In the genomic region with DNA sequence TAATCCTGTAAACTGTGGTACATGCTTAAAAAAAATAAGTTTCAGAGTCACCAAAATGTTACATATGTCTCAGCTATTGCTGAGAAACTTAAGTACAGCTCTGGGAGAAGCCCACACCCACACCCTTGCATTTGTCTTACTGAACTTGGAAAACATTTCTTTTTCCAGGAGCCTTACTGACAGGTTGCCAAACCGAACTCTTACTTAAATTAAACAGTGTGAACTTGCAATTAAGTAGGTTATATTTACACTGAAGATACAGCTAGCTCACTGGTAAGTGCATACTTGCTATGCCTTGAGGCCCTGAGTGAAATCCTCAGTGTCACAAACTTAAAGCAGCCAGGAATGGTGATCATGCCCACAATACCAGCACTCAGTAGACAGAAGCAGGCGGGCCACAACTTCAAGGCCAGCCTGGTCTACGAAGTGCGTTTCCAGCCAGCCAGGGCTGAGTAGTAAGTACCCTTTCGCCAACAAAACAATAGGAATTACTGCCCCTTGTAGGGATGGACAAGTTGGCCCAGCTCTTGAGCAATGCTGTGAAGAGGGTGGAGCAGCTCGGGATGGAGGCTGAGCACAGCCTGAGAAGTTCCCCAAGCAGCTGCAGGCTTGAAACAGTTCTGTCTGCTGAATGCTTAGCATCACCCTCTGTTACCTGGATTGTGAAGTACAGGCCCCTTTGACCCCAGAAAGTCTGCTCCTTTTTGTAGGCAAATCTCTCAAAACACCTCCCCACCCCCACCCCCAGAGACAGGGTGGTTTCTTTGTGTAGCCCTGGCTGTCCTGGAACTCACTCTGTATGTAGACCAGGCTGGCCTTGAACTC, we compare ENCODE assay signal across 8 mouse cellular contexts. TPM values are rescaled to one million over a fixed set of nuclear protein-coding genes. Genes with fewer than 3 reads are reported as not detected.
DNase-seq lines count a peak whose midpoint lies in the region; ATAC-seq and TF ChIP-seq lines count a peak whose summit lies in the region.

No protein-coding gene starts in this region.

- H3K9ac ChIP-seq in heart, embryonic 15.5 days, result peak overlapping the region; percentile 61; the same call in 1 of the 2 replicates
- H3K9ac ChIP-seq in hindbrain, embryonic 13.5 days, result no peak overlapping the region
- no peak overlapping the region for H3K9ac ChIP-seq in midbrain, embryonic 15.5 days

- no peak for DNase-seq in heart, postnatal 36 days
- no peak for DNase-seq in c-Kit-positive CD71-positive TER-119-positive erythroid progenitor cells, embryonic 14.5 days (ENCODE audit: low spot score)
- no peak for DNase-seq in left cerebral cortex, postnatal 14 days (ENCODE audit: low spot score in 2 of 2)
- DNase-seq in left cerebral cortex, adult 11 months (ENCODE audit: low spot score), result no peak

- H3K36me3 ChIP-seq in heart, embryonic 15.5 days, result no peaks in the 10 kb centered on the region
- H3K36me3 ChIP-seq in hindbrain, embryonic 13.5 days, result no peaks in the 10 kb centered on the region
- no peaks in the 10 kb centered on the region for H3K36me3 ChIP-seq in midbrain, embryonic 15.5 days (replicated peaks)

- H3K4me2 ChIP-seq in heart, embryonic 15.5 days, result no peak overlapping the region; the same call in 1 of the 2 replicates
- H3K4me2 ChIP-seq in hindbrain, embryonic 13.5 days, result no peak overlapping the region
- no peak overlapping the region for H3K4me2 ChIP-seq in midbrain, embryonic 15.5 days

- H3K27me3 ChIP-seq in heart, embryonic 15.5 days, result no peaks in the 10 kb centered on the region
- H3K27me3 ChIP-seq in hindbrain, embryonic 13.5 days, result no peaks in the 10 kb centered on the region
- no peaks in the 10 kb centered on the region for H3K27me3 ChIP-seq in midbrain, embryonic 15.5 days (replicated peaks)

- 43% methylated on average over 6 of the region's 6 CpGs for WGBS in heart, embryonic 15.5 days
- 46% methylated on average over 6 of the region's 6 CpGs for WGBS in hindbrain, embryonic 13.5 days
- WGBS in midbrain, embryonic 15.5 days, result 40% methylated on average over 6 of the region's 6 CpGs

- H3K4me1 ChIP-seq in heart, embryonic 15.5 days (replicated peaks), result peaks cover 43% of the 10 kb centered on the region
- H3K4me1 ChIP-seq in bone marrow macrophage, adult 2 months (ENCODE audit: control insufficient read depth, insufficient read depth, low read length), result peaks cover 31% of the 10 kb centered on the region
- H3K4me1 ChIP-seq in hindbrain, embryonic 13.5 days (replicated peaks), result peaks cover 34% of the 10 kb centered on the region
- peaks cover 36% of the 10 kb centered on the region for H3K4me1 ChIP-seq in midbrain, embryonic 15.5 days

- no peak for TF ChIP-seq POLR2A in bone marrow macrophage, adult 2 months (IDR thresholded peaks at IDR 0.05; ENCODE audit: borderline replicate concordance, low read depth, low read length)

- no peak for TF ChIP-seq CTCF in bone marrow macrophage, adult 2 months (IDR thresholded peaks at IDR 0.05; ENCODE audit: low read depth, low read length)

- no peak overlapping the region for H3K4me3 ChIP-seq in heart, embryonic 15.5 days
- no peak overlapping the region for H3K4me3 ChIP-seq in bone marrow macrophage, adult 2 months (ENCODE audit: insufficient read depth, low read length)
- H3K4me3 ChIP-seq in hindbrain, embryonic 13.5 days, result no peak overlapping the region
- no peak overlapping the region for H3K4me3 ChIP-seq in midbrain, embryonic 15.5 days

- H3K9me3 ChIP-seq in heart, embryonic 15.5 days (replicated peaks), result no peaks in the 10 kb centered on the region
- no peaks in the 10 kb centered on the region for H3K9me3 ChIP-seq in hindbrain, embryonic 13.5 days
- no peaks in the 10 kb centered on the region for H3K9me3 ChIP-seq in midbrain, embryonic 15.5 days

- intact Hi-C loops in heart, postnatal 36 days (cut with DNase I), result no loop called here
- intact Hi-C loops in left cerebral cortex, postnatal 14 days (cut with DNase I), result no loop called here

- ATAC-seq in heart, embryonic 15.5 days (replicated peaks; ENCODE audit: insufficient number of reproducible peaks, insufficient read depth, low FRiP score, low read depth), result no peak
- ATAC-seq in hindbrain, embryonic 13.5 days (ENCODE audit: low FRiP score), result no peak
- no peak for ATAC-seq in midbrain, embryonic 15.5 days (replicated peaks)

- peak overlapping the region; percentile 89 for H3K27ac ChIP-seq in heart, embryonic 15.5 days
- H3K27ac ChIP-seq in bone marrow macrophage, adult 2 months (ENCODE audit: insufficient read depth, low read depth, low read length), result 0 out of 2 replicates have a peak overlapping the region, but pooled peaks have one; percentile 1
- H3K27ac ChIP-seq in hindbrain, embryonic 13.5 days, result peak overlapping the region; percentile 94
- H3K27ac ChIP-seq in midbrain, embryonic 15.5 days, result peak overlapping the region; percentile 95

RNA-seq across cellular contexts. Expression of gene Tmem107, which starts 3.6 kb away (rescaled TPM):
- polyA plus RNA-seq in heart, embryonic 15.5 days (2015; fragmentation: Nextera tagmentation; extraction: Ambion mirVana), result 37.0 and 40.9 TPM in 2 replicates
- 1 to 10 TPM; 4.2 to 6.1 TPM for total RNA-seq in heart, postnatal 36 days (2021)
- polyA plus RNA-seq in bone marrow macrophage, adult 2 months (2012; ENCODE audit: insufficient read depth, insufficient read length, missing spikeins), result 9.8 and 14.6 TPM in 2 replicates
- 28.7 and 41.0 TPM in 2 replicates for polyA plus RNA-seq in hindbrain, embryonic 13.5 days (2015; fragmentation: Nextera tagmentation; extraction: Ambion mirVana)
- polyA plus RNA-seq in midbrain, embryonic 15.5 days (2015; fragmentation: Nextera tagmentation; extraction: Ambion mirVana), result 33.5 and 37.7 TPM in 2 replicates
- 10 to 100 TPM; 14.2 to 16.9 TPM for total RNA-seq in left cerebral cortex, postnatal 14 days (2021)

RNA-seq across cellular contexts. Expression of gene Vamp2, which starts 14.1 kb away (rescaled TPM):
- polyA plus RNA-seq in heart, embryonic 15.5 days (2015; fragmentation: Nextera tagmentation; extraction: Ambion mirVana), result 82.2 and 96.4 TPM in 2 replicates
- 10 to 100 TPM; 50.5 to 72.7 TPM for total RNA-seq in heart, postnatal 36 days (2021)
- 76.6 and 79.4 TPM in 2 replicates for polyA plus RNA-seq in bone marrow macrophage, adult 2 months (2012; ENCODE audit: insufficient read depth, insufficient read length, missing spikeins)
- polyA plus RNA-seq in hindbrain, embryonic 13.5 days (2015; fragmentation: Nextera tagmentation; extraction: Ambion mirVana), result 217 and 227 TPM in 2 replicates
- 319 and 333 TPM in 2 replicates for polyA plus RNA-seq in midbrain, embryonic 15.5 days (2015; fragmentation: Nextera tagmentation; extraction: Ambion mirVana)
- total RNA-seq in left cerebral cortex, postnatal 14 days (2021), result 1,000 to 10,000 TPM; 1,220 to 1,271 TPM

RNA-seq across cellular contexts. Expression of gene Borcs6, which starts 14.6 kb away (rescaled TPM):
- polyA plus RNA-seq in heart, embryonic 15.5 days (2015; fragmentation: Nextera tagmentation; extraction: Ambion mirVana), result 10.5 and 11.7 TPM in 2 replicates
- total RNA-seq in heart, postnatal 36 days (2021), result 10 to 100 TPM; 16.0 to 17.1 TPM
- 30.5 and 36.9 TPM in 2 replicates for polyA plus RNA-seq in bone marrow macrophage, adult 2 months (2012; ENCODE audit: insufficient read depth, insufficient read length, missing spikeins)
- polyA plus RNA-seq in hindbrain, embryonic 13.5 days (2015; fragmentation: Nextera tagmentation; extraction: Ambion mirVana), result 13.4 and 15.2 TPM in 2 replicates
- 20.5 and 21.2 TPM in 2 replicates for polyA plus RNA-seq in midbrain, embryonic 15.5 days (2015; fragmentation: Nextera tagmentation; extraction: Ambion mirVana)
- total RNA-seq in left cerebral cortex, postnatal 14 days (2021), result 10 to 100 TPM; 26.1 to 29.2 TPM

RNA-seq across cellular contexts. Expression of gene Per1, which starts 20.9 kb away (rescaled TPM):
- polyA plus RNA-seq in heart, embryonic 15.5 days (2015; fragmentation: Nextera tagmentation; extraction: Ambion mirVana), result 16.1 and 25.2 TPM in 2 replicates
- 10 to 100 TPM; 34.2 to 82.1 TPM for total RNA-seq in heart, postnatal 36 days (2021)
- polyA plus RNA-seq in bone marrow macrophage, adult 2 months (2012; ENCODE audit: insufficient read depth, insufficient read length, missing spikeins), result 24.7 and 35.9 TPM in 2 replicates
- 7.4 and 9.4 TPM in 2 replicates for polyA plus RNA-seq in hindbrain, embryonic 13.5 days (2015; fragmentation: Nextera tagmentation; extraction: Ambion mirVana)
- polyA plus RNA-seq in midbrain, embryonic 15.5 days (2015; fragmentation: Nextera tagmentation; extraction: Ambion mirVana), result 11.3 and 12.3 TPM in 2 replicates
- 100 to 1,000 TPM in 1 of 2 experiments, 10 to 100 TPM in 1; 90.4 to 112 TPM for total RNA-seq in left cerebral cortex, postnatal 14 days (2021)

RNA-seq across cellular contexts. Expression of gene Aurkb, which starts 28.7 kb away (rescaled TPM):
- 64.3 and 92.4 TPM in 2 replicates for polyA plus RNA-seq in heart, embryonic 15.5 days (2015; fragmentation: Nextera tagmentation; extraction: Ambion mirVana)
- total RNA-seq in heart, postnatal 36 days (2021), result 1 to 10 TPM in 1 of 2 experiments, under 1 TPM in 1; 0.72 to 1.2 TPM
- 52.8 and 53.9 TPM in 2 replicates for polyA plus RNA-seq in bone marrow macrophage, adult 2 months (2012; ENCODE audit: insufficient read depth, insufficient read length, missing spikeins)
- polyA plus RNA-seq in hindbrain, embryonic 13.5 days (2015; fragmentation: Nextera tagmentation; extraction: Ambion mirVana), result 31.7 and 34.2 TPM in 2 replicates
- 17.7 and 23.9 TPM in 2 replicates for polyA plus RNA-seq in midbrain, embryonic 15.5 days (2015; fragmentation: Nextera tagmentation; extraction: Ambion mirVana)
- total RNA-seq in left cerebral cortex, postnatal 14 days (2021), result 1 to 10 TPM in 1 of 2 experiments, under 1 TPM in 1; 0.86 to 1.2 TPM

Comparison
In these comparisons a context has a peak if more than half of its experiments do, and no peak if none do; other contexts are left out.
1. H3K27ac ChIP-seq: peak in every context shown above with its lines; median percentile 95 in midbrain, embryonic 15.5 days; 94 in hindbrain, embryonic 13.5 days; 89 in heart, embryonic 15.5 days; 1 in bone marrow macrophage, adult 2 months.